ENCODE assay signal across 14 mouse cellular contexts in genomic region chr1:166750236-166750635, GRCm38 (mm10).
DNase-seq lines count a peak whose midpoint lies in the region; ATAC-seq lines count a peak whose summit lies in the region.
"Had no signal": no experiment of that assay in that cellular context is flagged by ENCODE, and none has a peak within 500 bp of the region (broad histone marks: within the 10 kb centered on the region; RNA-seq: fewer than 3 reads in every experiment).

No protein-coding gene starts in this region.

- H3K4me3 ChIP-seq in forebrain, embryonic 14.5 days (ENCODE audit: low read depth, low read length): no peak overlapping the region
- H3K4me3 ChIP-seq in forebrain, embryonic 11.5 days (ENCODE audit: low read depth, low read length): no peak overlapping the region
- H3K4me3 ChIP-seq: hindbrain, embryonic 15.5 days; liver, embryonic 15.5 days; neural tube, embryonic 15.5 days had no signal

- peak overlapping the region; percentile 11; the same call in 1 of the 2 replicates for H3K27ac ChIP-seq in forebrain, embryonic 14.5 days (ENCODE audit: low read depth, low read length)
- H3K27ac ChIP-seq in forebrain, embryonic 11.5 days (ENCODE audit: low read depth, low read length): no peak overlapping the region
- H3K27ac ChIP-seq: hindbrain, embryonic 15.5 days; liver, embryonic 15.5 days; neural tube, embryonic 15.5 days had no signal

- H3K4me2 ChIP-seq in forebrain, embryonic 14.5 days (ENCODE audit: low read length): no peak overlapping the region
- no peak overlapping the region for H3K4me2 ChIP-seq in forebrain, embryonic 11.5 days (ENCODE audit: low read depth, low read length, severe bottlenecking)
- H3K4me2 ChIP-seq: hindbrain, embryonic 15.5 days; liver, embryonic 15.5 days; neural tube, embryonic 15.5 days had no signal

- 53% methylated on average over 4 of the region's 4 CpGs for WGBS in forebrain, embryonic 14.5 days
- 85% methylated on average over 4 of the region's 4 CpGs for WGBS in forebrain, embryonic 11.5 days

- DNase-seq in forebrain, embryonic 14.5 days (ENCODE audit: low spot score): peak; percentile 86
- DNase-seq in forebrain, embryonic 11.5 days (ENCODE audit: low spot score): no peak
- DNase-seq in Muller cell, postnatal 12 days (ENCODE audit: inconsistent ontology term): peak; percentile 79
- DNase-seq in cerebellum, adult 9-10 months: peak; percentile 90
- DNase-seq in layer of hippocampus, adult 8-10 months (ENCODE audit: low spot score in 2 of 2): peak; percentile 51 to 59
- no peak for DNase-seq in lung, postnatal 14 days
- no peak for DNase-seq in urinary bladder, postnatal 14 days (ENCODE audit: low spot score)
- DNase-seq: embryo, embryonic 11 days; gastrocnemius, postnatal 25 days; thymus, postnatal 25 days had no signal

- H3K27me3 ChIP-seq in forebrain, embryonic 14.5 days (replicated peaks; ENCODE audit: control insufficient read depth, insufficient read depth, low read length): no peaks in the 10 kb centered on the region
- H3K27me3 ChIP-seq in forebrain, embryonic 11.5 days (ENCODE audit: control insufficient read depth, insufficient read depth, low read length): no peaks in the 10 kb centered on the region
- H3K27me3 ChIP-seq: hindbrain, embryonic 15.5 days; liver, embryonic 15.5 days; neural tube, embryonic 15.5 days had no signal

- H3K9ac ChIP-seq in forebrain, embryonic 14.5 days (ENCODE audit: low read length): no peak overlapping the region
- no peak overlapping the region for H3K9ac ChIP-seq in forebrain, embryonic 11.5 days (ENCODE audit: low read length)
- H3K9ac ChIP-seq: hindbrain, embryonic 15.5 days; liver, embryonic 15.5 days; neural tube, embryonic 15.5 days had no signal

- H3K9me3 ChIP-seq in forebrain, embryonic 14.5 days (replicated peaks; ENCODE audit: control insufficient read depth, low read length): no peaks in the 10 kb centered on the region
- no peaks in the 10 kb centered on the region for H3K9me3 ChIP-seq in forebrain, embryonic 11.5 days (ENCODE audit: control insufficient read depth, low read length)
- H3K9me3 ChIP-seq: hindbrain, embryonic 15.5 days; liver, embryonic 15.5 days; neural tube, embryonic 15.5 days had no signal

- H3K4me1 ChIP-seq in forebrain, embryonic 14.5 days (ENCODE audit: control insufficient read depth, insufficient read depth, low read length): no peaks in the 10 kb centered on the region
- no peaks in the 10 kb centered on the region for H3K4me1 ChIP-seq in forebrain, embryonic 11.5 days (replicated peaks; ENCODE audit: control insufficient read depth, insufficient read depth, low read length)
- H3K4me1 ChIP-seq: hindbrain, embryonic 15.5 days; liver, embryonic 15.5 days; neural tube, embryonic 15.5 days had no signal

- H3K36me3 ChIP-seq in forebrain, embryonic 14.5 days (ENCODE audit: control insufficient read depth, insufficient read depth, low read length): no peaks in the 10 kb centered on the region
- no peaks in the 10 kb centered on the region for H3K36me3 ChIP-seq in forebrain, embryonic 11.5 days (ENCODE audit: control insufficient read depth, insufficient read depth, low read length)
- H3K36me3 ChIP-seq: hindbrain, embryonic 15.5 days; liver, embryonic 15.5 days; neural tube, embryonic 15.5 days had no signal

- ATAC-seq in forebrain, embryonic 14.5 days: peak; percentile 83
- no peak for ATAC-seq in forebrain, embryonic 11.5 days (replicated peaks; ENCODE audit: low FRiP score)
- no peak for ATAC-seq in inflammation-experienced regulatory T-cells, adult 6 months

Comparison
In these comparisons a context has a peak if more than half of its experiments do, and no peak if none do; other contexts are left out.
1. DNase-seq: peak in forebrain, embryonic 14.5 days (single experiment), Muller cell, postnatal 12 days (single experiment), cerebellum, adult 9-10 months (single experiment) and layer of hippocampus, adult 8-10 months (2 of 2); none in forebrain, embryonic 11.5 days (single experiment), lung, postnatal 14 days (single experiment) and urinary bladder, postnatal 14 days (single experiment).